Mouse (Mus musculus) midbrain, embryonic 15.5 days (tissue): ENCODE data around the gene Emp3. TPM values are rescaled to one million over a fixed set of nuclear protein-coding genes. Genes with fewer than 3 reads are reported as not detected.
A peak's percentile ranks its signal among the peaks of the same experiment; 100 is the strongest.

Experiments used
- ATAC-seq: fragments of 200-750 bp; cut with Nextera tagmentation; replicated peaks from 2 replicates; pipeline ENCODE4 v1.8.0; 2017; ENCODE audit warnings: moderate TSS enrichment
- H3K27ac ChIP-seq: fragments of 300-500 bp; sonication (generic); 2 replicates; pipeline ENCODE4 v1.5.1; 2015; ENCODE audit warnings: mild to moderate bottlenecking, inconsistent platforms
- H3K27me3 ChIP-seq: fragments of 300-500 bp; sonication (generic); replicated peaks from 2 replicates; pipeline ENCODE4 v1.6.1; 2015; ENCODE audit warnings: inconsistent platforms
- H3K36me3 ChIP-seq: fragments of 300-500 bp; sonication (generic); replicated peaks from 2 replicates; pipeline ENCODE4 v1.6.1; 2015; ENCODE audit warnings: inconsistent platforms
- H3K4me1 ChIP-seq: fragments of 300-500 bp; sonication (generic); 2 replicates; pipeline ENCODE4 v1.6.1; 2015; ENCODE audit warnings: inconsistent platforms
- H3K4me2 ChIP-seq: fragments of 300-500 bp; sonication (generic); 2 replicates; pipeline ENCODE4 v1.6.1; 2015; ENCODE audit warnings: inconsistent platforms, mild to moderate bottlenecking, moderate library complexity
- H3K4me3 ChIP-seq: fragments of 300-500 bp; sonication (generic); 2 replicates; pipeline ENCODE4 v1.5.1; 2015; ENCODE audit warnings: mild to moderate bottlenecking, inconsistent platforms
- H3K9ac ChIP-seq: fragments of 300-500 bp; sonication (generic); 2 replicates; pipeline ENCODE4 v1.6.1; 2015; ENCODE audit warnings: mild to moderate bottlenecking, inconsistent platforms
- H3K9me3 ChIP-seq: fragments of 300-500 bp; sonication (generic); 2 replicates; pipeline ENCODE4 v1.6.1; 2016; ENCODE audit warnings: inconsistent platforms
- WGBS: fragments of 180-500 bp; shearing (Covaris S2); methylation state at CpG from one replicate; pipeline ENCODE4 v1.1.7; 2015; ENCODE audit warnings: mixed read lengths; 5-methylcytosine and 5-hydroxymethylcytosine counted together
- polyA plus RNA-seq: library from polyadenylated mRNA; unstranded; fragments of >200 nt; fragmentation: Nextera tagmentation; extraction: Ambion mirVana; gene quantifications from 2 replicates; pipeline ENCODE4 v1.2.1, GENCODE M21; 2015

The Emp3 gene
- polyA plus RNA-seq, 1 experiment from 2014 or later = 35.2 TPM

DNA sequence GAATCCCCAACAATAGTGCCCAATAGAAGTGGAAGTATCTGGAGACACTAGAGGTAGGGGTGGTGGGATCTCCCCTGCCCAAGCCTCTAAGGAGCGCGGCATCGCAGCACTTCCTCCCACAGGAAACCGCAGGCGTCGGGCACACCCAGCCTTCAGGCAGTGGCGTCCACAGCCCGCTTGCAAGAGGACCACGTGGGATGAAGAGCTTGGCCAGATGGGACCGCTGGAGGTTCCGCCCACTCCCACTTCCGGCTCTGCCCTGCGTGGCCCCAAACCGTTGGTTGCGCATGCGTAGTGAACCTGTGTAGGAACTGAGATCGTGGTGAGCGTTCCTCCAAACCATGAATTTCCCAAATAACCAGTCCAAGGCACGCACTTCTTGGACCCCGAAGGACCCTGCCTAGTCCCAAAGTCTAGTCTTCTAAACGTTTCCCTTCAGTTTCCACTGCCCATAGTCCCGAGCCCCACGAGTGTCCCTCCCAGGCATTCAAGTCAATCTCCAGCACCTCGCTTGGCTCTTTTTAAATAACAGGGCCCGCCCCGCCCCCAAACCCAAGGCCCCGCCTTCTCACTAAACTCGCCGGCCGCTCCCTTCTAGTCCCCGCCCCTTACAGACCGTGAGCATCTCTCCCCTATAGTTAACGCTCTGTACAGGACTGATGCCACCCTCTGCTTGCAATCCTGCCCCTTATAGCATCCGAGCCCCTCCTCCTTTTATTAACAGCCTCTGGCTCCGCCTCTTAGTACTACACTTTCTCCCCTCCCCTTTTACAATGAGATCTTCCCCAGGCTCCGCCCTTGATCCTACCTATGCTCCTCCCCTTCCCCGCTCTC is 1.9 kb upstream of the Emp3 start:
- Histone ChIP-seq H3K4me3 (peak overlapping the region; percentile 49), H3K27ac (peak overlapping the region; percentile 80), H3K4me2 (peak overlapping the region; percentile 83), H3K27me3 (peaks cover 8% of the 10 kb centered on the region; the same call in 1 of the 2 replicates), H3K36me3 (no peaks in the 10 kb centered on the region), H3K9ac (peak overlapping the region; percentile 46), H3K9me3 (no peaks in the 10 kb centered on the region), H3K4me1 (peaks cover 15% of the 10 kb centered on the region)
- ATAC-seq = peak; percentile 91
- under 1% methylated on average over 37 of the region's 37 CpGs for WGBS

- Histone ChIP-seq H3K27ac (peak overlapping the region; percentile 80; the same call in 1 of the 2 replicates), H3K27me3 (0 out of 2 replicates have a peak, but pooled peaks cover 3% of the 10 kb centered on the region), H3K9ac (no peak overlapping the region), H3K4me2 (no peak overlapping the region), H3K4me3 (no peak overlapping the region), H3K36me3 (no peaks in the 10 kb centered on the region), H3K9me3 (no peaks in the 10 kb centered on the region), H3K4me1 (peaks cover 22% of the 10 kb centered on the region)
- no peak for ATAC-seq
- 90% methylated on average over 12 of the region's 12 CpGs for WGBS
Measured at GRCm38 (mm10) chr7:45921950-45922600, 871 bp upstream of the Emp3 start.

GRCm38 (mm10) chr7:45920583-45921241 is 492 bp downstream of the Emp3 start:
- H3K36me3 ChIP-seq = no peaks in the 10 kb centered on the region
- peaks cover 36% of the 10 kb centered on the region for H3K4me1 ChIP-seq
- WGBS = 59% methylated on average over 9 of the region's 9 CpGs
- no peak for ATAC-seq
- no peaks in the 10 kb centered on the region for H3K9me3 ChIP-seq
- peak overlapping the region; percentile 2; the same call in 1 of the 2 replicates for H3K4me3 ChIP-seq
- 0 out of 2 replicates have a peak, but pooled peaks cover 3% of the 10 kb centered on the region for H3K27me3 ChIP-seq
- H3K9ac ChIP-seq = no peak overlapping the region
- H3K27ac ChIP-seq = no peak overlapping the region
- 0 out of 2 replicates have a peak overlapping the region, but pooled peaks have one; percentile 3 for H3K4me2 ChIP-seq

DNA sequence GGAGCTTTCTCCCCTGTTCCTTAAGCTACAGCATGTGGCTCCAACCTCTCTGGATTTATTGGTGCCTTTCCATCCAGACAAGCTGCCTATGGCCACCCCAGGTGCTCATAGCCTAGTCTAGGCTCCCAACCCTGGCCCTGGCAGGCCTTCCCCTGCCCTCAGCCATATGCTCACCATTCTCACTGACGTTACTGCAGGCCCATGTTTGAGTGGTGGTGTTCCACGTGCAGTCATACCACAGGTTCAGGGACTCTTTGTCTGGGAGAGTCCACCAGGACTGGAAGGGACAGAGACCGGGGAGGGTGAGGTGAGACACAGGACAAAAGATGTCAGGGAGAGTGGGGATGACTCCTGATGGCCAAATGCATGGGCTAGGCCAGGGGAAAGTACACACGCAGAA is 1.4 kb downstream of the Emp3 start:
- WGBS = 90% methylated on average over 4 of the region's 4 CpGs
- Histone ChIP-seq H3K36me3 (no peaks in the 10 kb centered on the region), H3K4me3 (no peak overlapping the region), H3K27ac (no peak overlapping the region), H3K27me3 (0 out of 2 replicates have a peak, but pooled peaks cover 3% of the 10 kb centered on the region), H3K4me1 (peaks cover 40% of the 10 kb centered on the region), H3K9me3 (no peaks in the 10 kb centered on the region), H3K9ac (no peak overlapping the region), H3K4me2 (no peak overlapping the region)
- no peak for ATAC-seq

- 57% methylated on average over 14 of the region's 14 CpGs for WGBS
- ATAC-seq = no peak
- Histone ChIP-seq H3K27me3 (0 out of 2 replicates have a peak, but pooled peaks cover 3% of the 10 kb centered on the region), H3K36me3 (no peaks in the 10 kb centered on the region), H3K9me3 (no peaks in the 10 kb centered on the region), H3K4me1 (peaks cover 38% of the 10 kb centered on the region), H3K27ac (no peak overlapping the region), H3K4me3 (no peak overlapping the region), H3K4me2 (no peak overlapping the region), H3K9ac (no peak overlapping the region)
Measured at GRCm38 (mm10) chr7:45919083-45919671, 2.0 kb downstream of the Emp3 start.

DNA sequence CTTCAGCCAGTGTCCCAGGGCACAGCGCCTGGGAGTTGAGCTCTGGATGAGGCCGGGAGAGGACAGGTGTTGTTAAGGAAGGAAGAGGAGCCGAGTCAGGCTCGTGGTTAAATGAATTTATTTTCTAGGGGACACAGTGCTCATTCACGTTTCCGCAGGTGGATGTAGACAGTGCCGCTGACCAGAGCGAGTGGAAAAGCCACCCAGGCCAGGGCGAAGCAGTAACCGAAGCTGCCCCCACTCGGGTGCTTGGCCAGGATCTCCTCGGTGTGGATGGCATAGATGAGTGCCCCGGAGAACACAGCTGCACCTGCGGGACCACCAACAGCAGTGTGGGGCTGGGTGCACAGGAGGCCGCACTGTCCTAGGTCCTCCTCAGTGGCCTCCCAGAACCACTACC is 3.3 kb downstream of the Emp3 start:
- Histone ChIP-seq H3K36me3 (no peaks in the 10 kb centered on the region), H3K9me3 (no peaks in the 10 kb centered on the region), H3K27me3 (0 out of 2 replicates have a peak, but pooled peaks cover 3% of the 10 kb centered on the region), H3K4me3 (no peak overlapping the region), H3K9ac (no peak overlapping the region), H3K4me1 (peaks cover 32% of the 10 kb centered on the region), H3K27ac (no peak overlapping the region), H3K4me2 (no peak overlapping the region)
- 85% methylated on average over 15 of the region's 15 CpGs for WGBS
- ATAC-seq = no peak

- WGBS = 38% methylated on average over 13 of the region's 13 CpGs
- peaks cover 25% of the 10 kb centered on the region for H3K4me1 ChIP-seq
- H3K4me3 ChIP-seq = peak overlapping the region; percentile 31
- peak overlapping the region; percentile 88 for H3K27ac ChIP-seq
- ATAC-seq = peak; percentile 9
- H3K9me3 ChIP-seq = no peaks in the 10 kb centered on the region
- no peaks in the 10 kb centered on the region for H3K36me3 ChIP-seq
- peak overlapping the region; percentile 27; the same call in 1 of the 2 replicates for H3K9ac ChIP-seq
- H3K4me2 ChIP-seq = peak overlapping the region; percentile 60
- H3K27me3 ChIP-seq = 0 out of 2 replicates have a peak, but pooled peaks cover 3% of the 10 kb centered on the region
Measured at GRCm38 (mm10) chr7:45917004-45917704, 4.0 kb downstream of the Emp3 start.

DNA sequence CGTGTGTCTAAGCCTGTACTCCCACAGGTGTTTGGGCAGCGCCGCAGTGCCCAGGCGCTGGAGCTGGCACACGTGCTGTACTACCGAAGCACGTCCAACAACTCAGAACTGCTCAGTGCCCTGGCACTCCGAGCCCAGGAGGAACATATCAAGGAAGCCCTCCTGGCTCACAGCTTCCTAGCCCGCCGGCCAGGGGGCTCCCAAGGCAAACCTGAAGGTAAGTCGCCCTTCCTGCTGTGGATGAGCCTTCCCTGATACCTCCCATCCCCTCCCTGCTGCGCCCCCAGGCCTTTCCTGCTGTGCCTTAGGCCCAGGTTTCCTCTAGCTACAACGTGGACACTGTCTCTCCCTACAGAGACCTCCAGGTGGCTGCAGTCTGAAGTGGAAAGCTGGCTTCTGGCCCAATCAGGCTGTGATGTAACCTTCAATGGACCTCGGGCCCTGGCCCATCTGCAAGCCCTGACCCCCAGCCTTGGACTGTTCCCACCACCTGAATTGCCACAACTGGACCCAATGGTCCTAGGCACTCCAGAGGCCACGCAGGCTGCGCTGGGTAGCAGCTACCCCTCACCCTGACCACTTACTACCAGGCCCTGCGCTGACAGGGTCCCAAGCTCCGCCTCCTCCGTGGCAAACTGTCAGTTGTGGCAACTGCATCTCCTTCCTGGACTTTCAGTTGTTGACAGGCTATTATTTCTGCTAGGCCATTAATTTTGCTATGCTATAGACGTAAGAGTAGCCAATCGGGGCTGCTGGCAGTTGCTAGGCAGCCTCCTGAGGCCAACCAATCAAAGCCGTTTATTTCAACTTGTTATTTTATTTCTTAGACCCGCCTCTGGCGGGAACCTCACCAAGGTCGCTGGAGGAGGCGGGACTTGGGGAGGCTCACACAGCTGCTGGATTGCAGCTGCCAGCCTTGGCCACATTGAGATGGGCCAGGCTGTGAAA is 4.9 kb downstream of the Emp3 start:
- Histone ChIP-seq H3K27me3 (0 out of 2 replicates have a peak, but pooled peaks cover 3% of the 10 kb centered on the region), H3K4me1 (peaks cover 25% of the 10 kb centered on the region), H3K9ac (peak overlapping the region; percentile 40), H3K27ac (peak overlapping the region; percentile 88), H3K36me3 (no peaks in the 10 kb centered on the region), H3K9me3 (no peaks in the 10 kb centered on the region), H3K4me2 (peak overlapping the region; percentile 60), H3K4me3 (peak overlapping the region; percentile 31)
- WGBS = 32% methylated on average over 26 of the region's 26 CpGs
- ATAC-seq = peak; percentile 89

- H3K9ac ChIP-seq = no peak overlapping the region
Measured at GRCm38 (mm10) chr7:45915011-45915410, 6.2 kb downstream of the Emp3 start.

GRCm38 (mm10) chr7:45914067-45914466 is 7.1 kb downstream of the Emp3 start:
- ATAC-seq = no peak
- H3K27ac ChIP-seq = no peak overlapping the region
- 0 out of 2 replicates have a peak, but pooled peaks cover 1% of the 10 kb centered on the region for H3K27me3 ChIP-seq
- H3K4me3 ChIP-seq = no peak overlapping the region
- peaks cover 15% of the 10 kb centered on the region for H3K36me3 ChIP-seq
- H3K9me3 ChIP-seq = no peaks in the 10 kb centered on the region
- H3K4me1 ChIP-seq = peaks cover 25% of the 10 kb centered on the region
- no peak overlapping the region for H3K4me2 ChIP-seq
- no peak overlapping the region for H3K9ac ChIP-seq
- 88% methylated on average over 6 of the region's 6 CpGs for WGBS

More at GRCm38 (mm10) chr7:45915011-45915410, 6.2 kb downstream of the Emp3 start:
- 92% methylated on average over 5 of the region's 5 CpGs for whole genome bisulfite sequencing
- Histone ChIP-seq H3K4me2 (no peak overlapping the region), H3K4me1 (peaks cover 25% of the 10 kb centered on the region), H3K27me3 (0 out of 2 replicates have a peak, but pooled peaks cover 3% of the 10 kb centered on the region), H3K9me3 (no peaks in the 10 kb centered on the region), H3K4me3 (no peak overlapping the region), H3K27ac (no peak overlapping the region), H3K36me3 (peaks cover 8% of the 10 kb centered on the region; the same call in 1 of the 2 replicates)
- no peak for ATAC-seq
